Comparison of ENCODE assay signal across 8 mouse cellular contexts in genomic region chr1:98094811-98095245, GRCm38 (mm10). TPM values are rescaled to one million over a fixed set of nuclear protein-coding genes. Genes with fewer than 3 reads are reported as not detected.
DNase-seq lines count a peak whose midpoint lies in the region; ATAC-seq and TF ChIP-seq lines count a peak whose summit lies in the region.

No protein-coding gene starts in this region.

- H3K9me3 ChIP-seq in E14TG2a.4 (ENCODE audit: low read length), result no peaks in the 10 kb centered on the region
- no peaks in the 10 kb centered on the region for H3K9me3 ChIP-seq in heart, embryonic 15.5 days (replicated peaks)

- under 1% methylated on average over 20 of the region's 20 CpGs for WGBS in heart, embryonic 15.5 days

- peak; percentile 41 for ATAC-seq in common myeloid progenitor, adult 5-6 weeks (replicated peaks; ENCODE audit: low read depth, poor library complexity, severe bottlenecking)
- peak; percentile 40 for ATAC-seq in heart, embryonic 15.5 days (replicated peaks; ENCODE audit: insufficient number of reproducible peaks, insufficient read depth, low FRiP score, low read depth)
- peak; percentile 43 for ATAC-seq in megakaryocyte progenitor cell, adult 5-6 weeks (replicated peaks; ENCODE audit: poor library complexity)

- H3K4me2 ChIP-seq in heart, embryonic 15.5 days, result peak overlapping the region; percentile 84

- H3K36me3 ChIP-seq in E14TG2a.4 (ENCODE audit: insufficient read depth, low read length), result no peaks in the 10 kb centered on the region
- no peaks in the 10 kb centered on the region for H3K36me3 ChIP-seq in heart, embryonic 15.5 days

- peak overlapping the region; percentile 89 for H3K9ac ChIP-seq in heart, embryonic 15.5 days

- TF ChIP-seq CTCF in E14TG2a.4 (conservative IDR thresholded peaks at IDR 0.05; ENCODE audit: low read length), result no peak

- DNase-seq in gastrocnemius, adult 18-20 months (ENCODE audit: low spot score), result peak; percentile 11
- DNase-seq in gastrocnemius, postnatal 10 days, result no peak
- peak; percentile 51 to 60 for DNase-seq in left cerebral cortex, postnatal 25 days (ENCODE audit: low spot score in 2 of 2)
- DNase-seq in testis, postnatal 14 days (ENCODE audit: low spot score), result peak; percentile 7

- H3K4me3 ChIP-seq in E14TG2a.4 (replicated peaks; ENCODE audit: low read length), result peak overlapping the region; percentile 89
- H3K4me3 ChIP-seq in heart, embryonic 15.5 days, result peak overlapping the region; percentile 94

- intact Hi-C loops in left cerebral cortex, postnatal 25 days (cut with DNase I), result loop anchor here (5.0 kb wide), 2 partner anchors 118 to 257 kb away; no protein-coding TSS in a partner anchor

- H3K27me3 ChIP-seq in E14TG2a.4 (ENCODE audit: insufficient read depth, low read length), result peaks cover 37% of the 10 kb centered on the region
- no peaks in the 10 kb centered on the region for H3K27me3 ChIP-seq in heart, embryonic 15.5 days

- peak overlapping the region; percentile 96 for H3K27ac ChIP-seq in heart, embryonic 15.5 days

- peaks cover 14% of the 10 kb centered on the region for H3K4me1 ChIP-seq in E14TG2a.4 (replicated peaks; ENCODE audit: low read depth, low read length)
- H3K4me1 ChIP-seq in heart, embryonic 15.5 days (replicated peaks), result peaks cover 15% of the 10 kb centered on the region

RNA-seq across cellular contexts. Expression of gene Pam, which starts 0.6 kb away (rescaled TPM):
- total RNA-seq in gastrocnemius, adult 18-20 months (2021), result 10 to 100 TPM; 29.7 to 34.6 TPM
- total RNA-seq in gastrocnemius, postnatal 10 days (2021), result 10 to 100 TPM; 85.6 to 88.1 TPM
- 22.4 and 44.3 TPM in 2 replicates for total RNA-seq in common myeloid progenitor, adult 5-6 weeks (2017)
- polyA plus RNA-seq in heart, embryonic 15.5 days (2015; fragmentation: Nextera tagmentation; extraction: Ambion mirVana), result 412 and 544 TPM in 2 replicates
- 100 to 1,000 TPM; 239 to 271 TPM for total RNA-seq in left cerebral cortex, postnatal 25 days (2021)
- 14.9 and 18.8 TPM in 2 replicates for total RNA-seq in megakaryocyte progenitor cell, adult 5-6 weeks (2015)
- total RNA-seq in megakaryocyte progenitor cell, adult 5-6 weeks (2017), result 48.5 and 58.3 TPM in 2 replicates
